Mouse (Mus musculus) lung, adult 2 months (tissue): ENCODE measurements around the gene Ell3. TPM values are rescaled to one million over a fixed set of nuclear protein-coding genes. Genes with fewer than 3 reads are reported as not detected.
A peak's percentile ranks its signal among the peaks of the same experiment; 100 is the strongest.
"Not testable (repeated sequence)": the region's sequence is repeated elsewhere in the genome, so short reads cannot be mapped to it uniquely, and the experiment has no call there.

Experiments used
- DNase-seq: peaks from one replicate; pipeline ENCODE4 v3.0.0; 2022
- H3K4me1 ChIP-seq: fragments of 200-500 bp; 2 replicates; pipeline ENCODE4 v1.6.1; 2011; ENCODE audit warnings: low read length; ENCODE audit not compliant: control insufficient read depth, insufficient read depth
- H3K4me3 ChIP-seq: fragments of 200-500 bp; replicated peaks from 2 replicates; pipeline ENCODE3; 2011; ENCODE audit warnings: low read depth, mild to moderate bottlenecking, control low read depth, low read length; ENCODE audit errors: extremely low read depth
- CTCF ChIP-seq: fragments of 200-500 bp; IDR thresholded peaks from 2 replicates; pipeline ENCODE4 v1.5.1; 2011; ENCODE audit warnings: mild to moderate bottlenecking, low read length, control low read depth; ENCODE audit not compliant: insufficient read depth
- POLR2A ChIP-seq: fragments of 200-500 bp; IDR thresholded peaks from 2 replicates; pipeline ENCODE4 v1.6.1; 2011; ENCODE audit warnings: low read depth, mild to moderate bottlenecking, control low read depth, low read length, borderline replicate concordance; ENCODE audit errors: extremely low read depth
- WGBS: fragments of 180-500 bp; shearing (Covaris S2); methylation state at CpG from one replicate; pipeline ENCODE4 v1.1.7; 2018; 5-methylcytosine and 5-hydroxymethylcytosine counted together
- polyA plus RNA-seq: library from polyadenylated mRNA; depleted of rRNA; stranded (reverse); fragments of >200 nt; gene quantifications from 2 replicates; pipeline ENCODE4 v1.2.3, GENCODE M21; 2012; rRNA removed

The Ell3 gene
- 0.97 and 1.1 TPM in 2 replicates for polyA plus RNA-seq

GRCm38 (mm10) chr2:121444178-121444577, at the start of gene Ell3:
Gene Ell3 (minus strand): TSS chr2:121444278.
- Histone ChIP-seq H3K4me3 (no peak within 1 kb of the TSS), H3K4me1 (0 out of 2 replicates have a peak, but pooled peaks cover 2% of the 10 kb centered on the region)
- WGBS, result 94% methylated on average over 1 of the region's 1 CpGs
- no peak for TF ChIP-seq CTCF
- TF ChIP-seq POLR2A, result no peak
- DNase-seq, result no peak

GRCm38 (mm10) chr2:121484403-121484802, 40.3 kb upstream of the Ell3 start:
- DNase-seq, H3K4me3 ChIP-seq, H3K4me1 ChIP-seq: not testable (repeated sequence)
- WGBS, result 74% methylated on average over 2 of the region's 2 CpGs

GRCm38 (mm10) chr2:121483576-121483975, 39.5 kb upstream of the Ell3 start:
- 75% methylated on average over 8 of the region's 8 CpGs for WGBS
- no peak for TF ChIP-seq CTCF
- no peak for TF ChIP-seq POLR2A
- no peaks in the 10 kb centered on the region for H3K4me1 ChIP-seq
- no peak for DNase-seq
- no peak overlapping the region for H3K4me3 ChIP-seq

DNA sequence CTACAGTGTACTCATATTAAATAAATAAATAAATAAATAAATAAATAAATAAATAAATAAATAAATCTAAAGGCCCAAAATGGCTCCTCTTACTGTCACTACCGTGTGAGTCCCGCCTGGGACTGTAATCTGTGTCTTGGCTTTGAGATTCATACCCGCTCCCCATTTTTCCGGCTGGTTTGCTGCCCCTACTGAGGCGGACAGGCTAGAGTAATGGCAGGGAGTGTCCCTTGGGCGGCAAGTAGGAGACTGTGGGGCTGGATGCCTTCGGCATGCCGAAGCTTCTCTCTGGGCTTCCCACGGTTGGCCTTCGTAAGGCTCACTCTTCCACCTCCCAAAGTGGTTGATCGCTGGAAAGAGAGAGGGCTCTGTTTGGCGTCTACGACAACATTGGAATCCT, 36.8 kb upstream of the Ell3 start:
- WGBS, result 79% methylated on average over 13 of the region's 13 CpGs
- DNase-seq, H3K4me3 ChIP-seq, H3K4me1 ChIP-seq: not testable (repeated sequence)

DNA sequence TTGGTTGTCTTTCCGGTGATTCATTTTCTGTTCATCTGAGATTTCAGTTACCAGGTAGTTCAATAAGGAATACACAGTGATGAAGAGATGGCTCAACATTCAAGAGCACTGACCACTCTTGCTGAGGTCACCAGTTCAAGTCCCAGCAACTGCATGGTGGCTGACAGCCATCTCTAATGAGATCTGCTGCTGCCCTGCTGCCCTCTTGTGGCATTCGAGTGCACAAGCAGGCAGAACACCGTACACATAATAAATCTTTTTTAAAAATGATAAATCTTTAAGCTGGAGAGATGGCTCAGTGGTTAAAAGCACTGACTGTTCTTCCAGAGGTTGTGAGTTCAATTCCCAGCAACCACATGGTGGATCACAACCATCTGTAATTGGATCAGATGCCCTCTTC, 36.4 kb upstream of the Ell3 start:
- peak; percentile 19 for DNase-seq
- no peak overlapping the region for H3K4me3 ChIP-seq
- 42% methylated on average over 3 of the region's 3 CpGs for WGBS
- peak; percentile 80 for TF ChIP-seq CTCF
- no peak for TF ChIP-seq POLR2A
- no peaks in the 10 kb centered on the region for H3K4me1 ChIP-seq

DNA sequence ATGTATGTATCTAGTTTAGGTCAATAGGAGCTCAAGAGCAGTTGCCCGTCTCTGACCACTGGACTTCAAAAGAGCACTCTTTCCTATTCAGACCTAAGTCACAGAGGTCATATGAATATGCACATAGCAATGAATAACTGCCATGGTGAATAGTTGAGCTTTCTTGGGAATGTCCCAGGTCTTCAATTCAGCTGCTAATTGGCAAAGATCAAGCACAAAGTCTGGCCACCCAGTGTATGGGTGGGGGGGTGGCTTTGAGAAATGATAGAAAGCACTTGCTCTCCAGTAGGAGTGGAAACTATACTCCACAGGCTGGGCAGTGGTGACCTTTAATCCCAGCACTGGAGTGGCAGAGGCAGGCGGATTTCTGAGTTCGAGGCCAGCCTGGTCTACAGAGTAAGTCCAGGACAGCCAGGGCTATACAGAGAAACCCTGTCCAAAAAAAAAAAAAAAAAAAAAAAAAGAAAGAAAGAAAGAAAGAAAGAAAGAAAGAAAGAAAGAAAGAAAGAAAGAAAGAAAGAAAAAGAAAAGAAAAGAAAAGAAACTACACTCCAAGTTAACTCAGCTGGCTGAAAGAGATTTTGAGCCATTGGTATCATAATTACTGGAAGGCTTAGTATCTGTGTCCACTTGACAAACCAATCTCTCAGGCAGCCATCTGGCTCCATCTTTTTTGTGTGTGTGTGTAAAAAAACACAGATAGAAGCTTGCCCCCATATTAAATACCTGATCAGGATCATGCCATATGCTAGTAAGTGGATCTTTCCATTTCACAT, 33.6 kb upstream of the Ell3 start:
- H3K4me1 ChIP-seq, result no peaks in the 10 kb centered on the region
- WGBS, result 81% methylated on average over 3 of the region's 3 CpGs
- no peak for DNase-seq
- no peak overlapping the region for H3K4me3 ChIP-seq
- no peak for TF ChIP-seq POLR2A
- TF ChIP-seq CTCF, result no peak

- H3K4me1 ChIP-seq, H3K4me3 ChIP-seq, DNase-seq: not testable (repeated sequence)
- WGBS, result 96% methylated on average over 2 of the region's 2 CpGs
Observed at GRCm38 (mm10) chr2:121475306-121475705, 31.2 kb upstream of the Ell3 start.

- DNase-seq, result no peak
- TF ChIP-seq CTCF (no peak), POLR2A (no peak)
- H3K4me3 ChIP-seq, result peak overlapping the region; percentile 79
- 21% methylated on average over 8 of the region's 8 CpGs for WGBS
- H3K4me1 ChIP-seq, result peaks cover 2% of the 10 kb centered on the region; the same call in 1 of the 2 replicates
Observed at GRCm38 (mm10) chr2:121474180-121474535, 30.1 kb upstream of the Ell3 start.

- 4% methylated on average over 41 of the region's 41 CpGs for WGBS
- H3K4me3 ChIP-seq, result peak within 1 kb of the TSS; percentile 79
- TF ChIP-seq POLR2A, result peak; percentile 98
- DNase-seq, result peak; percentile 70
- not testable (repeated sequence) for H3K4me1 ChIP-seq
Observed at GRCm38 (mm10) chr2:121473301-121474179, 29.5 kb upstream of the Ell3 start, which contains the start of gene Mfap1b. Gene Mfap1b (minus strand): TSS chr2:121474067.

- 95% methylated on average over 3 of the region's 3 CpGs for WGBS
- H3K4me1 ChIP-seq, H3K4me3 ChIP-seq, DNase-seq: not testable (repeated sequence)
Observed at GRCm38 (mm10) chr2:121472783-121473182, 28.7 kb upstream of the Ell3 start.

- DNase-seq, H3K4me1 ChIP-seq: not testable (repeated sequence)
- 51% methylated on average over 2 of the region's 6 CpGs for whole genome bisulfite sequencing
Observed at GRCm38 (mm10) chr2:121468982-121469381, 24.9 kb upstream of the Ell3 start.

More at GRCm38 (mm10) chr2:121468982-121469381, 24.9 kb upstream of the Ell3 start:
- H3K4me3 ChIP-seq, result not testable (repeated sequence)
